Mouse (Mus musculus) cerebellum, adult 2 months (tissue): ENCODE results near the gene Siglec1.

ENCODE experiments used
- CTCF ChIP-seq: fragments of 200-500 bp; IDR thresholded peaks from 2 replicates; pipeline ENCODE4 v1.5.1; 2011; ENCODE audit warnings: low read depth, mild to moderate bottlenecking, control low read depth, low read length, moderate library complexity, borderline replicate concordance; ENCODE audit not compliant: insufficient read depth
- POLR2A ChIP-seq: fragments of 200-500 bp; IDR thresholded peaks from 2 replicates; pipeline ENCODE4 v1.6.1; 2011; ENCODE audit warnings: low read length, control low read depth, borderline replicate concordance; ENCODE audit not compliant: insufficient read depth

GRCm38 (mm10) chr2:131026941-131027340 lies 59.6 kb downstream of the Siglec1 start:
- TF ChIP-seq CTCF (no peak), POLR2A (no peak)
